Mouse (Mus musculus) spleen, adult 18-20 months (tissue): ENCODE measurements at regions not wholly inside any gene's neighbourhood (a gene's known extent, or its start where the extent isn't known, plus 50 kb on each side); places are given as distances from the start of the nearest gene placed in this dataset.

Experiments used
- DNase-seq, 2 experiments: peaks; one replicate each; pipeline ENCODE4 v3.0.0; 2022; ENCODE audit warnings: mixed read lengths in 2 of 2

DNA sequence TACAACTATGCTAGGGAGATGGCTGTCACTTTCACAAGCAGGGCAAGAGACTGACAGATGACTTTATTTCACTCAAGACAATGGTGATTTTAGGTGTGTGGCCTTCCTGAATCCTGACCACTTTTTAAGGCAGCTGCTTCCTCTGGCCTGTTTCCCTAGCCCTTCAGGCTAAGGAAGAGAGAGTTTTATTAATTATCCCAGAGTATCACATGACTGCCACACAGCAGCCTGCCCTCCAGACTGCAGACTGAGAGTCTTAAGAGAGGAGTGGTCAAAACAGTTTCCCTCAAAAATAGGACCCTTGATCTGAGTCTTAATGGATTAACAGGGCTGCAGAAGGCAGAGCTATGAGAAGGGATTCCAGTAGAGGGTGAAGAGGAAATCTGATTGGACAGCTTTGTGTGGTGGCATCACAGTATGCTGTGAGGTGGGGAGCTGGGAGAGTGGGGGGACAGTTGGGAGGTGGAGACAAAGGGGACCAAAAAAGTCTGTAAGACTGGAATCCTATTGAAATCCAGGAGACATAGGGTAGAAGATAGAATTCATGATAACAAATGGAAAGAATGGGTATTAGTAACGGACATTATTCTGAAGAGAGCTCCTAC lies 61.8 kb upstream of the Zeb2 start:
- no peak for DNase-seq

DNA sequence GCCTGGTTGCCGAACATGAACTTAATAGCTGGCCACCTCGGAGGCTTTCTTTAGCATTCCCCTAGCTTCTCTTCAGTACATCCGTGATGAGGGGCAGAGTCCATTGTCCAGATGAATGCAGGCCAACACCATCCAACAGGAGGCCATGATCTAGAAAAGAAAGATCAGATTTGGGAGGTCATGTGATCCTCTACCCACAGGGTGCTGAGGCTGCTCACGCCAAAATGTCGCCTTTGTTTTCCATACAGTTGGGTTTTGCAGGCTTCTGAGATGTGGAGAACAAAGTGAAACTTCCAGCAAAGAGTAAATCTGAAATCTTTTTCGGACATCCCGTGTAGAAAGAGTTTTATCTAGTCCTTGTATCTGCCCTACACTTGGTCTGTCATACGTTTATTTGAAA lies 55.2 kb upstream of the Zeb2 start:
- no peak for DNase-seq

DNA sequence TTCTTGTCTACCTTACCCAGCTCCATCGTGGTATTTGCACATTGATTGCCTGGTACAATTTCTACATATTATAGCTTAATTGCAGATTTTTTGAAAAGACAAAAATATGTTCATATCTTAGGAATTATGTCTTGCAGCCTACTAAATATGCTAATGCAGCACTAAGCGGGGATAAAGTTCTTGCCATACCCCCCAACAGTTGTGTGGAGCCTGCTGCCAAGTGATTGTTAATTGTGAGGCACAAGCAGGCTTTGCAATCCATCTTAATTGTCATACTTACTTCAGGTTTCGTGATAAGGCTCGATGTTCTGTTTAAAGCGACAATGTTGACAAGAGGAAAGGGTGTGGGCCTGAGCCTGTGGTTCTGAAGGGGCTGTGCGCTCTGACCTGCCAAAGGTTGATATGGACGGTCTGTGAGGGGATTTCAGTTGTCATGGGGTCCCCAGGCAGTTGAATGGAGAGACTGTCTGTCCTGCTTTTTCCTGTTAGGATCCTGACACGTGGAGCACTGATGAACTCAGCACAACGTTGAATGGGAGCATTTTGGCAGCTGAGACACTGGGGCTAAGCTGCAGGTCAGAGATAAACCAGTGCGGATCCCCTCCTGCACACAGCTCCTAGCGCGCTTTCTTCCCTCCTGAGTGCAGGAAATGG lies 54.5 kb upstream of the Zeb2 start:
- DNase-seq, result no peak

DNA sequence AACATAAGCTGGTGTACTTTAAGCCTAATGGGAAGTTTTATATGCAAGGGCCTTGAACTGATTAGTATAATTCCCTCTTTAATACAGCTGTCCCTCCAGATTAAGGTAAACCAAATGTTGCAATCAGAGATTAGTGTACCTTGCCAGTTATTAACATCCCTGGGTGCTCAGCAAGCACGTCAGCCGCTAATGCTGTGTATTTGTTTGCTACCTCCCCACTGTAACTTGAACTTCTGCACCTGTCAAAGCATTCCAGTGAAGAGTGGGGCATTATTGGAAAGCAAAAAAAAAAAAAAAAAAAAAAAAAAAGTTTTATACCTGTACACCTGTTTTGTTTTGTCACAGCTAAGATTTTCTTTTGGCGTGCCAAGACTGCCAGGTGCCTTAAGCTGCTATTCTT lies 53.1 kb upstream of the Zeb2 start:
- DNase-seq, result no peak

DNA sequence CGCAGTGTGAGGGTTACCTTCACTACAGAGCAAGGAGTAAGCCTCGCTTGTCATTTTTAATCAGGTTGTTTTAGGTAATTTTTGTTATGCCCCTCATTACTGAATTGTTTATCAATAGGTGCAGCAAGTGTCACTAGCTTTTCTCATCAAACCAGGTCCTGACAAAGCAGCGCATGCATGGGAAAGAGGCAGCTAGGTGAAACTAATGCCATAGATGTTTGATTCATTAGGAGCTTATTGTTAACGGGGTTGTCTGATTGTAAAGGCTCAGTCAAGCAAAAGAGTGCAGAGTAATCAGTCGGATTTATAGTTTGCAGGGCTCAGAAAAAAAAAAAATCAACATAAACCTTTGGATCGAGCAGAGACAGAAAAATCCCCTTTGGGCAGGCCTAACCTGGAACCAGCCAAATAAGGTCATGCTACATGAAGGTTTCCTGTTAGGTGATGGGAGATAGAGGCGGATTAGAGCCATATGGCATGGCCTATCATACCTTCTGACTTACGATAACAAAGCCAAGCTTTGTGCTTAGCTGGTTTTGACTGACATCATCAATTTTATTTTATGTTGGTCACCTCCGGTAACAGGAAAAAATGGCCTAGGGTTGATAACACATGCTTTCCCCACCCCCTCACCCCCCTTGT lies 52.4 kb upstream of the Zeb2 start:
- DNase-seq, result no peak

DNA sequence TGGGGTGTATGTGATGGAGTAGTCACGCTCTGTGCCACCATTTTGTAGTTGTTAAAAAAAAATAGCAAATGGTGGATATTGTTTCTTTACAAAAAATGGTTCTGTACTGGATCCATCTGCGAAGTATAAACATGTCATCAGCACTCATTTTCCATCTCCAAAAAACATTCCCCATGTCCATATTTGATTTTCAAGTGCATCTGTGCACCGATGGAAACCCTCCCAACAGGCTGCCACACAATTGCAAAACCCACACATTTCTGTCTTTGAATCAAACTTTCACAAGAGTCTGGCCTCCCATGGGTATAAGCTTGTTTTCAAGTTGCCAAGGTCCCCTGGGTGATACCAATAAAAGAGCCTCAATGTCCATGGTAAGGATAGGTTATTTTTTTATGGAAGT lies 51.4 kb upstream of the Zeb2 start:
- no peak for DNase-seq
